Mouse (Mus musculus) MEL (cell line): ENCODE results near the gene Rfc4.

Source experiments
- CTCF ChIP-seq, 3 experiments: IDR thresholded peaks in 2 of 3; conservative IDR thresholded peaks in 1 of 3; 2 replicates each; pipeline ENCODE4 v1.5.1; 2011 to 2012; ENCODE audit warnings: low read length in 3 of 3, low read depth in 2 of 3, mild to moderate bottlenecking in 2 of 3, improper control_type of control experiment in 1 of 3, inconsistent platforms in 1 of 3, mixed read lengths in 1 of 3, moderate library complexity in 1 of 3; ENCODE audit not compliant: control insufficient read depth in 1 of 3, insufficient read depth in 1 of 3, poor library complexity in 1 of 3, severe bottlenecking in 1 of 3
- E2F4 ChIP-seq: IDR thresholded peaks from 2 replicates; pipeline ENCODE4 v1.6.1; 2011; ENCODE audit warnings: low read depth, low read length, improper control_type of control experiment, borderline replicate concordance
- EP300 ChIP-seq, 2 experiments: IDR thresholded peaks; 2 replicates each; pipeline ENCODE4 v1.6.1; 2011; ENCODE audit warnings: improper control_type of control experiment in 2 of 2, low read length in 2 of 2, low read depth in 1 of 2, mild to moderate bottlenecking in 1 of 2
- GATA1 ChIP-seq: IDR thresholded peaks from 2 replicates; pipeline ENCODE4 v1.6.1; 2011; ENCODE audit warnings: low read depth, low read length, improper control_type of control experiment
- MAFK ChIP-seq: IDR thresholded peaks from 2 replicates; pipeline ENCODE4 v1.6.1; 2011; ENCODE audit warnings: low read depth, mild to moderate bottlenecking, low read length, improper control_type of control experiment, borderline replicate concordance
- MAX ChIP-seq: IDR thresholded peaks from 2 replicates; pipeline ENCODE4 v1.6.1; 2011; ENCODE audit warnings: low read length, improper control_type of control experiment
- MXI1 ChIP-seq: IDR thresholded peaks from 2 replicates; pipeline ENCODE4 v1.6.1; 2011; ENCODE audit warnings: mild to moderate bottlenecking, low read depth, low read length, improper control_type of control experiment
- POLR2A ChIP-seq, 2 experiments: IDR thresholded peaks; 2 replicates each; pipeline ENCODE4 v1.6.1; 2011 to 2012; ENCODE audit warnings: low read length in 2 of 2, mild to moderate bottlenecking in 2 of 2, control low read depth in 1 of 2, improper control_type of control experiment in 1 of 2, low read depth in 1 of 2, moderate library complexity in 1 of 2; ENCODE audit not compliant: control insufficient read depth in 1 of 2, insufficient read depth in 1 of 2, poor library complexity in 1 of 2
- ZC3H11A ChIP-seq: IDR thresholded peaks from 2 replicates; pipeline ENCODE4 v1.6.1; 2012; ENCODE audit warnings: low read depth, mild to moderate bottlenecking, inconsistent platforms, low read length, improper control_type of control experiment
- ZKSCAN1 ChIP-seq: IDR thresholded peaks from 2 replicates; pipeline ENCODE4 v1.6.1; 2012; ENCODE audit warnings: low read depth, mild to moderate bottlenecking, inconsistent platforms, low read length, improper control_type of control experiment, moderate library complexity
- ZNF384 ChIP-seq: IDR thresholded peaks from 2 replicates; pipeline ENCODE4 v1.6.1; 2012; ENCODE audit warnings: low read depth, mild to moderate bottlenecking, inconsistent platforms, low read length, improper control_type of control experiment

DNA sequence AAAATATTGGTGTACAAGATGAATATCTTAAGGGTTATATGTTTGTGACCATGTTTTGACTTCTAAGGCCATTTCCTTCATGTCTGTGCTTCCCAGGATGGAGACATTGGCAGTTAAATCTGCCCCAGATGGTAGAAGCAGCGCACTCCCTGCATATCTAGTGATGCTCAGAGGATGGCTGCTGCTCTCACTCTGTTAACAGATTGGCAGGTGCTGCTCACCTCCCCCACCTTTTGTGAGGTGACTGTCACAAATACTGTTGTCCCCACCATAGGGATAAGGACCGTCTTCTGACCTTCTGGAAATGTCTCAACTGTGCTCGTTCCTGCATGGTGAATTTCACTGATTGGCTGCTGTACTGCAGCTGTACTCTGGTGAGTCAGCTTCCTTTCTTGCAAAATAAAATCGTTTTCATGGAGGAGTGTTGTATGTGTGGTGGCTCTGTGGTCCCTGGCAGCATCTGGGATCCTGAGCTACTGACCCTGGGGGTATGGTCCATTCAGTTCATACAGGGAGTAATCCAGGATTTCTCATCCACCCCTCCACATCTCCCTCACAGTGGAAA lies 9.0 kb upstream of the Rfc4 start:
- TF ChIP-seq CTCF (IDR thresholded peaks at IDR 0.05 in 2 of 3, conservative IDR thresholded peaks at IDR 0.05 in 1 of 3; ENCODE audit: control insufficient read depth in 1 of 3, insufficient read depth in 1 of 3, low read depth in 2 of 3, low read length in 3 of 3, poor library complexity in 1 of 3, severe bottlenecking in 1 of 3) (no peak), ZKSCAN1 (no peak), POLR2A (IDR thresholded peaks at IDR 0.05; ENCODE audit: control insufficient read depth in 1 of 2, insufficient read depth in 1 of 2, low read depth in 1 of 2, low read length in 2 of 2, poor library complexity in 1 of 2) (no peak), MAX (no peak), MAFK (no peak), ZNF384 (no peak), MXI1 (no peak), GATA1 (no peak), ZC3H11A (no peak), E2F4 (no peak), EP300 (IDR thresholded peaks at IDR 0.05; ENCODE audit: low read depth in 1 of 2, low read length in 2 of 2) (no peak)
